Mouse (Mus musculus) myocyte (in vitro differentiated cells): ENCODE results near the gene Sart1.
A peak's percentile ranks its signal among the peaks of the same experiment; 100 is the strongest.

Source experiments
- MAX ChIP-seq: IDR thresholded peaks from one replicate; pipeline ENCODE4 v1.6.1; 2011; ENCODE audit warnings: low read depth, mild to moderate bottlenecking, control low read depth
- POLR2A ChIP-seq: IDR thresholded peaks from one replicate; pipeline ENCODE4 v1.6.1; 2011; ENCODE audit warnings: low read depth, mild to moderate bottlenecking, control low read depth, moderate library complexity; ENCODE audit not compliant: insufficient read length
- POLR2AphosphoS2 ChIP-seq: IDR thresholded peaks from one replicate; pipeline ENCODE4 v1.6.1; 2011; ENCODE audit warnings: low read depth, control low read depth; ENCODE audit not compliant: insufficient read length
- TCF3 ChIP-seq: IDR thresholded peaks from one replicate; pipeline ENCODE4 v1.6.1; 2011; ENCODE audit warnings: low read depth, control low read depth; ENCODE audit not compliant: insufficient read length
- USF1 ChIP-seq: IDR thresholded peaks from one replicate; pipeline ENCODE4 v1.6.1; 2011; ENCODE audit warnings: low read depth, mild to moderate bottlenecking, control low read depth, moderate library complexity

- TF ChIP-seq POLR2A = peak; percentile 12
- TF ChIP-seq TCF3 = no peak
- no peak for TF ChIP-seq USF1
- TF ChIP-seq MAX = no peak
- peak; percentile 23 for TF ChIP-seq POLR2AphosphoS2
These were observed 22.8 kb downstream of the Sart1 start for GRCm38 (mm10) chr19:5365751-5366150.
